Mouse (Mus musculus): ENCODE measurements at regions not wholly inside any gene's neighbourhood (a gene's known extent, or its start where the extent isn't known, plus 50 kb on each side); places are given as distances from the start of the nearest gene placed in this dataset.

DNA sequence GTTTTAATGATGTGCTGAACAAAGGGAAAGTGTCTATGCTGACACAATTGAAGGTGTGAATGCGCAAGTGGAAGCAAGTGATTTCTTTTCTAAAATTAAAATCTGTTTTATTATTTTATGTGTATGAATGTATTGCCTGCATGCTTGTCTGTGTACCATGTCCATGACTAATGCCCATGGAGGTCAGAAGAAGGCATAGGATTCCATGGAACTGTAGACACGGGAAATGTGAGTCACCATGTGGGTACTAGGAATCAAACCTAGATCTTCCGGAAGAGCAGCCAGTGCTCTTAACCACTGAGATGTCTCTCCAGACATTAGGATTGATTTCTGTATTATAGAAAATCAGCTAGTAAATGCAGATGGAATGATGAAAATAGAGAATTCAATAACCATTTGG is 134.9 kb upstream of the Pgrmc2 start:
- no peak overlapping the region for H3K4me2 ChIP-seq (replicated peaks)
- no peaks in the 10 kb centered on the region for H3K27me3 ChIP-seq
- H3K9ac ChIP-seq: no peak overlapping the region
- H3K4me3 ChIP-seq (replicated peaks): no peak overlapping the region
- no peaks in the 10 kb centered on the region for H3K9me3 ChIP-seq (replicated peaks)
- H3K27ac ChIP-seq (replicated peaks): no peak overlapping the region
- no peak for ATAC-seq (ENCODE audit: insufficient number of reproducible peaks, low FRiP score, low TSS enrichment, low read depth)
- no peaks in the 10 kb centered on the region for H3K4me1 ChIP-seq
- no peaks in the 10 kb centered on the region for H3K36me3 ChIP-seq
- WGBS: 83% methylated on average over 3 of the region's 3 CpGs

DNA sequence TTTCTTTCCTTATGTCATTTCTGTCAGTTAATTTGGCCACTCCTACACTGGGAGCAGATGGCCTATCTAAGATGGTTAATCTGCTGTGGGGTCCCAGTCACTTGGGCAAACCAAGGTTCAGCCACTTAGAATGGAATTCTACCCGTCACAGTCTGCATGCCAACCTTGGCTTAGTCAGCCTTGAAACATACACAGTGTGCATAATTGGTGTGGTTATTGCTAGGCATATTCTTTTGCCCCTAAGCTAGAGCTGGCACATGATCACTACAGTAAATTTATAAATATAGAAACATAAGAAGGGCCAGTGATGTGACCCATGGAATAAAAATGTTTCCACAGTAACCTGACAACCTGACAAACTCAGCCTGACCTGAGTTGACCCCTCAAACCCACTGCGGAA is 130.7 kb upstream of the Pgrmc2 start:
- H3K36me3 ChIP-seq: no peaks in the 10 kb centered on the region
- no peak overlapping the region for H3K27ac ChIP-seq (replicated peaks)
- H3K27me3 ChIP-seq: no peaks in the 10 kb centered on the region
- H3K4me3 ChIP-seq (replicated peaks): no peak overlapping the region
- ATAC-seq (ENCODE audit: insufficient number of reproducible peaks, low FRiP score, low TSS enrichment, low read depth): no peak
- no peak overlapping the region for H3K9ac ChIP-seq
- H3K4me1 ChIP-seq: no peaks in the 10 kb centered on the region
- WGBS: 64% methylated on average over 2 of the region's 2 CpGs
- H3K4me2 ChIP-seq (replicated peaks): no peak overlapping the region
- no peaks in the 10 kb centered on the region for H3K9me3 ChIP-seq (replicated peaks)

DNA sequence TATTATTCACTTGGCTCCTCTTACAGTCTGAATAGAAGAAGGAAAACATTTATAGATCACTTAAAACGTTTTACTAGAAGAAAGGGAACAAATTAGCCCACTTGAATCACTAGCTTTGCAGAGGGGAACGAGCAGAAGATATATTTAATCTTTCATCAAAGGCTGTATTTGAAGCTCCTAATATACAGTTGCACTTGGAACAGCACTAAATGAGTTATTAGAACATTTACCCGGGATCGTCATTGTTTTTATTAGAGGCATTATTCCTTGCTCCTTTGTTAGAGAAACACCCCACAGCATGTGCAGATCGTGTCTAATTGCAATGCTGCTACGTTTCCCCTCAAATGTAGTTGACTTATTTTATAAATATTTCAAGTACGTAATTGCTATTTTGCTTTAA is 127.5 kb upstream of the Pgrmc2 start:
- no peaks in the 10 kb centered on the region for H3K36me3 ChIP-seq
- 57% methylated on average over 7 of the region's 7 CpGs for WGBS
- H3K27ac ChIP-seq (replicated peaks): no peak overlapping the region
- no peak for ATAC-seq (ENCODE audit: insufficient number of reproducible peaks, low FRiP score, low TSS enrichment, low read depth)
- H3K4me1 ChIP-seq: no peaks in the 10 kb centered on the region
- H3K9me3 ChIP-seq (replicated peaks): no peaks in the 10 kb centered on the region
- no peak overlapping the region for H3K4me3 ChIP-seq (replicated peaks)
- H3K4me2 ChIP-seq (replicated peaks): no peak overlapping the region
- no peak overlapping the region for H3K9ac ChIP-seq
- H3K27me3 ChIP-seq: no peaks in the 10 kb centered on the region

DNA sequence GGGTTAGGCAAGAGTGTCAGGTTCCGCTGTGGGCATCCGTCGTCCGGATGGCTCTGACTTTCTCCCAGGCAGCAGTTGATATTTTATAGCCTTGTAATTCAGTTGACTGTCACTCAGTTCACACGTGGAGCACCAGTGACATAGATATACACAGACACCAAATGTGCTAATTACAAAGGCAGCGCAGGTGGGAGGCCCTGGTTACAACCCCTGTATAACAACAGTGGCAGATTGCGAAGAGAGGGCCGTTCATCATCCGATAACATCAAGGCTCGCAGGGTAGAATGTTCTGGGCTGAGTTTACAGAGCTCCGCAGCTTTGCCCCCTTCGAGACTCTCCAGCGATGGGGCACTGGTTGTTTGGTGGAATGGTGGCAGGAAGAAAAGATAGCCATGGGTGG is 120.0 kb upstream of the Pgrmc2 start:
- no peak for ATAC-seq (ENCODE audit: insufficient number of reproducible peaks, low FRiP score, low TSS enrichment, low read depth)
- Histone ChIP-seq H3K27me3 (no peaks in the 10 kb centered on the region), H3K4me2 (replicated peaks) (no peak overlapping the region), H3K9me3 (replicated peaks) (no peaks in the 10 kb centered on the region), H3K4me1 (no peaks in the 10 kb centered on the region), H3K36me3 (no peaks in the 10 kb centered on the region), H3K27ac (replicated peaks) (no peak overlapping the region), H3K9ac (no peak overlapping the region), H3K4me3 (replicated peaks) (no peak overlapping the region)
- 61% methylated on average over 13 of the region's 13 CpGs for WGBS

DNA sequence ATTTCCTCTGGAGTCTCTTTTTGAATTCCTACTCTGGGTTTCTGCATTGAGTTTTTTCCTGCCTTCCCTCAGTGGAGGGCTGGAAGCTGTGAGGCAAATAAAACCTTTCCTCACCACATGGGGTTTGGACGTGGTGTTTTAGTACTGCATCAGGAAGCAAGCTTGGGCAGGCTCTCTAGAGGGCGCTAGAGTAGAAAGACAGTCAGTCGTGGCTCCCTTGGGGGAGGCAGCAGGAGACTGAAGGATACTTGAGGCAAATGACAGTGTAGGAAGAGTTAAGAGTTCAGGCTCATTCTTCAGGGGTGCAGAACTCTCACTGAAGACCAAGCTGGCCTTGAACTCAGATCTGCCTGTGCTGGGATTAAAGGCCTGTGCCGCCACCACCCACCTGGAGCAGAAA is 118.9 kb upstream of the Pgrmc2 start:
- Histone ChIP-seq H3K4me3 (replicated peaks) (no peak overlapping the region), H3K4me1 (no peaks in the 10 kb centered on the region), H3K27me3 (no peaks in the 10 kb centered on the region), H3K4me2 (replicated peaks) (no peak overlapping the region), H3K9me3 (replicated peaks) (no peaks in the 10 kb centered on the region), H3K36me3 (no peaks in the 10 kb centered on the region), H3K27ac (replicated peaks) (no peak overlapping the region), H3K9ac (no peak overlapping the region)
- no peak for ATAC-seq (ENCODE audit: insufficient number of reproducible peaks, low FRiP score, low TSS enrichment, low read depth)
- WGBS: 38% methylated on average over 4 of the region's 4 CpGs

DNA sequence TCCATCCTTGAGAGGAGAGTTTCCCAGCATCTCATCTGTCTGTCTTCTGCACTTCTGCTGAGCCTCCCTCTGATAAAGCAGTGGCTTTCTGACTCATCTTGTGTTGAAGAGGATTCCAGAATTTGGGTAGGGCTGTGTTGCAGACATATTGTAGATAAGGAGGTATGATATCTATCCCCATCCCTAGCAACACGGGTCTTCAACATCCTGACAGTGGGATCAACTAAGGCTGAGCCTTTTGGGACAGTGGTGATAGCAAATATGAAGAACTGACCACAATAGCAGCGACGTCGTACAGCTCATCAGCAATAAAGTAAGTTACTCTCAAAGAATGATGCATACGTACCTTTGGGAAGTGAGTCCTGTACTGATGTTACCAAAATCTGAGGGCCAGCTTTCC is 117.2 kb upstream of the Pgrmc2 start:
- H3K9ac ChIP-seq: no peak overlapping the region
- no peaks in the 10 kb centered on the region for H3K27me3 ChIP-seq
- 79% methylated on average over 5 of the region's 5 CpGs for WGBS
- H3K36me3 ChIP-seq: no peaks in the 10 kb centered on the region
- H3K4me1 ChIP-seq: 0 out of 2 replicates have a peak, but pooled peaks cover 6% of the 10 kb centered on the region
- no peak overlapping the region for H3K4me2 ChIP-seq (replicated peaks)
- no peak overlapping the region for H3K4me3 ChIP-seq (replicated peaks)
- H3K27ac ChIP-seq (replicated peaks): no peak overlapping the region
- H3K9me3 ChIP-seq (replicated peaks): no peaks in the 10 kb centered on the region
- no peak for ATAC-seq (ENCODE audit: insufficient number of reproducible peaks, low FRiP score, low TSS enrichment, low read depth)

DNA sequence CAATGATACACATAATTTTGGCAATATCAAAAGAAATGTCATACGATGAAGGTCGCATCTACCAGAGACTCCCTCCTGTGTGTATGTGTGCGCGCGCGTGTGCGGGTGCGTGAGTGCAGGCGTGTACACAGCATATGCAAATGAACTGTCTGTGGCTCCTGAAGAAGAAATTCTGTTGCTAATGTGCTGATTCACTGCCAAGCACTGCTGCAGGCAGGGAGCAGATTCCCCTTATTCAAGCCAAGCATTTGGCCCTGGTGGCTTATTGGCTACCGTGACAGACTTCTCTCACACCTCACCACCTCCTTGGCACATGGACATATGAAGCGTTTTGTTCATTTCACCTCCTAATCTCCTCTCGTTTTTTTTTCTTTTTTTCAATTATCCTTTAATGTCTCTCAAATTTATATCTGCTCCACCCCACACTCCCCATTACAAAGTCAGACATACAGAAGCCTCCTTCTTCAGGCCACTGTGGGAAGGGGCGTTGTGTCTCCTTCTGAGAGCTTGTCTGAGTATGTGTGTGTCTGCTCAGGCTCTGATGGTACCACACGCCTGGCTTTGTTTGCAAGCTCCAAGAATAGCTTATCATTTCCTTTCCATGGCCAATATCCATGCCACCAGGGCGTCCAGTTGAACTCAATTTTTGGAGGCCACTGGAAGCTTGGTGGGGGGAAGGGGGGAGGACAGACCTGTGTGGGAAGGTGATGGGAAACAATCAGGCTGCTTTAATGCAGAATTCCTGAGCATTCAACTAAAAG is 115.5 kb upstream of the Pgrmc2 start:
- H3K27ac ChIP-seq (replicated peaks): no peak overlapping the region
- 82% methylated on average over 15 of the region's 15 CpGs for WGBS
- no peak overlapping the region for H3K4me2 ChIP-seq (replicated peaks)
- no peaks in the 10 kb centered on the region for H3K9me3 ChIP-seq (replicated peaks)
- no peaks in the 10 kb centered on the region for H3K36me3 ChIP-seq
- no peak for ATAC-seq (ENCODE audit: insufficient number of reproducible peaks, low FRiP score, low TSS enrichment, low read depth)
- no peaks in the 10 kb centered on the region for H3K27me3 ChIP-seq
- H3K4me3 ChIP-seq (replicated peaks): no peak overlapping the region
- H3K4me1 ChIP-seq: 0 out of 2 replicates have a peak, but pooled peaks cover 9% of the 10 kb centered on the region
- no peak overlapping the region for H3K9ac ChIP-seq

DNA sequence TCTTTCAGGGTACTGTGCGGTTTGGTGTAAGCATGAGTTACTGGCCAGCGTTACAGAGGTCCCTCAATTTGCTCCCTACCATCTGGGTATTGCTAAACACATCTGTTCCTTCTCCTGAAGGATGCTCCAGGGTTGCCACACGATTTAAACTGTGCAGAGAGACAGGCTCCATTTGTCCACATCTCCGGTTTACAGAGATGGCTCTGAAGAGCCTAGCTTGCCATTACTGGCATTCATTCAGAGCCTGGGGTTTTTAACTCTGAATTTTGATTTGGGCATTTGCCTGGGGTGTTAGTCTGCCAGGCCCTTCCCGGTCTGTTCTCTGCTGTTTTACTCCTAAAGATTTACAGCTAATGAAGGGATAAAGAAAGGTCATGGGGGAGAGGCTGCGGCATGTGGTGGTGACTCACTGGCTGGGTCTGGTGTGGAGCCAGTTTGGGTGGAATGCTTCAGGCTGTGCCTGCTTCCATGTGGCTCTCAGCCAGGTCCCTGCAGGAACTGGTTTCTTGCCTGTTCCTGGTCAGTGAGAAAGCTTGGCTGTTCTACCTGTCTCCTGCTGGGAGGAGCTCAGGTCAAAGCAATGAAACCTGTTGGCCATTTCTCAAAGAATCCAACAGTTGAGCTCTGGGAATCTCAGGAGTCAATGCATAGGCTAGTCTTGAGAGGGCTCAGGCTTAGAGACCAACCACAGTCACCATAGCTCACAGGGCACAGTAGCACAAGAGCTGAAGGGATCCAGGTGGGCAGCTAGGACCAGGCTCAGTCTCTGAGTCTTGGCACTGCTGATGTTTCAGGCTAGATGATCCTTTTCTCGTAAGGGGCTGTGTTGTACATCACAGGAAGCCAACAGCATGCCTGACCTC is 112.5 kb upstream of the Pgrmc2 start:
- no peak overlapping the region for H3K9ac ChIP-seq
- H3K4me1 ChIP-seq: 0 out of 2 replicates have a peak, but pooled peaks cover 9% of the 10 kb centered on the region
- H3K4me3 ChIP-seq (replicated peaks): no peak overlapping the region
- H3K27me3 ChIP-seq: no peaks in the 10 kb centered on the region
- 52% methylated on average over 7 of the region's 7 CpGs for whole genome bisulfite sequencing
- no peak overlapping the region for H3K4me2 ChIP-seq (replicated peaks)
- ATAC-seq (ENCODE audit: insufficient number of reproducible peaks, low FRiP score, low TSS enrichment, low read depth): peak; percentile 69
- no peaks in the 10 kb centered on the region for H3K36me3 ChIP-seq
- H3K27ac ChIP-seq (replicated peaks): 0 out of 2 replicates have a peak overlapping the region, but pooled peaks have one; percentile 22
- H3K9me3 ChIP-seq (replicated peaks): no peaks in the 10 kb centered on the region

DNA sequence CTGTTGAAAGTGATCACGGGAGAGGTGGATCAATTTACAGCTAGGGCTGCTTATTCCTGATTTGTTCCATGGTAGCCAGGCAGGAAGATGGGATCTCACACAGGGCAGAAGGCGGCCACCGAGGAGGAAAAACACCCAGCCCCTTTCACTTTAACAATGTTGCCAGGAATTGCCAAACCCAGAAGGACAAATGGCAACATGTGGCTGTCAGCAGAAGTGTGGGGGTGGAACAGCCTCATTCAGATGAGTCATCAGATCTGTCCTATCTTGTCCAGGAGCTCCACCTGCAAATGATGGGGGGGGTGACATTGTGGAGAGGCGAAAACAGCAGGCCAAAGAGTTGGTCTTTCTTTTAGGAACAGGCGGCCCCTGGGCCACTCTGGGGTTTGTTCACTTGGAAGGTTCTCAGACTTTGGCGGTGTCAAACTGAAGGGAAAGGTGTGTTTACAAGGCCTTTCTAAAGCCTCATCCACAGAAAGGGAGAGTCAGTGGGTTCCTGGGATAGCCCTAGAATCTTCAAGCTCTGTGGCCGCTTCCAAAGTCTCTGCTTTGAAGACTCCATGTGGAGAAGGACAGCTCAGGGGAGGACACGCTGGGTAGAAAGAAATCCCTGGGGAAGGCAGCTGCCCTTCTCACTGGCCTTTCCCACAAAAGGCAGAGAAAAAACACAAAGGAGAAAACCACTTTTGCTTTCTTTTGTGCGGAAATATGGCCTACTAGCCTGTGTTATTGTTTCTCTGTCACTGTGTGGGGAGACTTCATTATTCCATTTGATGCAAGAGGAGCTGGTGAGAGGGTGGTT is 111.7 kb upstream of the Pgrmc2 start:
- H3K4me3 ChIP-seq (replicated peaks): no peak overlapping the region
- no peak for ATAC-seq (ENCODE audit: insufficient number of reproducible peaks, low FRiP score, low TSS enrichment, low read depth)
- no peaks in the 10 kb centered on the region for H3K36me3 ChIP-seq
- no peaks in the 10 kb centered on the region for H3K27me3 ChIP-seq
- H3K4me2 ChIP-seq (replicated peaks): no peak overlapping the region
- H3K27ac ChIP-seq (replicated peaks): peak overlapping the region; percentile 22; the same call in 1 of the 2 replicates
- WGBS: 66% methylated on average over 9 of the region's 9 CpGs
- H3K9me3 ChIP-seq (replicated peaks): no peaks in the 10 kb centered on the region
- no peak overlapping the region for H3K9ac ChIP-seq
- 0 out of 2 replicates have a peak, but pooled peaks cover 9% of the 10 kb centered on the region for H3K4me1 ChIP-seq

DNA sequence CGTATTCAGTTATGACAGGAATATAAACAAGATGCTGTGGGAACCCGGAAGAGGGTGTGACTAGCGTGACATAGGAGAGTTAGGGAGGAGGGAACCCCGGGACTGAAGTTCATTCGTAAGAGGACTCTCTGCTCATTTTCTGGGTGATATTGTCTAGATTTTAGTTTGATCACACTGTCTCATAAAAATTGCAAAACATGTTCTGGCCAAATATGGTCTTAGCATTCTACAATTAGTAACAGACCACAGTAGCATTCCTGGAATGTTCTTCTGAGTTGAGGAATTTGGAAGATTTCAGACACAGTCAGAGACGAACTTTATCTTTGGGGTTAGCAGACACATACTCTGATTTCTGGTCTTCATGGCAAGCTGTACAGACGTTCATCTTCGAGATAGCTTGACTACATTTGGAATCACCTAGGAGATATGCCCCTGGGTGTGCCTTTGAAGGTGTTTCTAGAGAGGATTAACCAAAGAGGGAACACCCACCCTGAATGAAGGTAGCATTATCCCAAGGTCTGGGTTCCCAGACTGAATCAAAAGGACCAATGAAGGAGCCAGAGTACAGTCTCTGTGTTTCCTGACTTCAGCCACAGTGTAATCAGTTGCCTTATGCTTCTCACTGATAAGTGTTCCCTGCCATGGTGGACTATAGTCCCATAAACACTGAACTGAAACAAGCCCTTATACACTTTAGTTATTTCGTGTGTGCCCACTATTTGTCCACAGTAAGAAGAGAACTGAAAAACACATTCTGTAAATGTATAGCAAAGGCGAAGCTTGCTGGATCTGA is 102.7 kb upstream of the Pgrmc2 start:
- H3K4me3 ChIP-seq (replicated peaks): no peak overlapping the region
- 57% methylated on average over 10 of the region's 10 CpGs for WGBS
- no peak for ATAC-seq (ENCODE audit: insufficient number of reproducible peaks, low FRiP score, low TSS enrichment, low read depth)
- H3K27me3 ChIP-seq: no peaks in the 10 kb centered on the region
- H3K36me3 ChIP-seq: no peaks in the 10 kb centered on the region
- H3K9me3 ChIP-seq (replicated peaks): no peaks in the 10 kb centered on the region
- H3K27ac ChIP-seq (replicated peaks): no peak overlapping the region
- peaks cover 14% of the 10 kb centered on the region for H3K4me1 ChIP-seq
- no peak overlapping the region for H3K9ac ChIP-seq
- no peak overlapping the region for H3K4me2 ChIP-seq (replicated peaks)
